Mouse (Mus musculus) embryonic facial prominence, embryonic 13.5 days (tissue): ENCODE results near the gene Hcar2. TPM values are rescaled to one million over a fixed set of nuclear protein-coding genes. Genes with fewer than 3 reads are reported as not detected.

ENCODE experiments used
- ATAC-seq: fragments of 200-750 bp; cut with Nextera tagmentation; 2 replicates; pipeline ENCODE4 v1.8.0; 2017; ENCODE audit warnings: low read depth; ENCODE audit not compliant: insufficient number of reproducible peaks, insufficient read depth, low FRiP score, low TSS enrichment
- H3K27ac ChIP-seq: fragments of 300-500 bp; sonication (generic); 2 replicates; pipeline ENCODE4 v1.5.1; 2015; ENCODE audit warnings: moderate library complexity, mild to moderate bottlenecking, inconsistent platforms
- H3K27me3 ChIP-seq: fragments of 300-500 bp; sonication (generic); 2 replicates; pipeline ENCODE4 v1.6.1; 2015; ENCODE audit warnings: mild to moderate bottlenecking, inconsistent platforms
- H3K36me3 ChIP-seq: fragments of 300-500 bp; sonication (generic); 2 replicates; pipeline ENCODE4 v1.6.1; 2015; ENCODE audit warnings: mild to moderate bottlenecking, inconsistent platforms
- H3K4me1 ChIP-seq: fragments of 300-500 bp; sonication (generic); 2 replicates; pipeline ENCODE4 v1.6.1; 2015; ENCODE audit warnings: inconsistent platforms
- H3K4me2 ChIP-seq: fragments of 300-500 bp; sonication (generic); 2 replicates; pipeline ENCODE4 v1.6.1; 2015; ENCODE audit warnings: moderate library complexity, mild to moderate bottlenecking, inconsistent platforms
- H3K4me3 ChIP-seq: fragments of 300-500 bp; sonication (generic); 2 replicates; pipeline ENCODE4 v1.5.1; 2015; ENCODE audit warnings: mild to moderate bottlenecking, inconsistent platforms
- H3K9ac ChIP-seq: fragments of 300-500 bp; sonication (generic); 2 replicates; pipeline ENCODE4 v1.6.1; 2015; ENCODE audit warnings: mild to moderate bottlenecking, inconsistent platforms
- H3K9me3 ChIP-seq: fragments of 300-500 bp; sonication (generic); 2 replicates; pipeline ENCODE4 v1.6.1; 2016; ENCODE audit warnings: inconsistent platforms
- WGBS: fragments of 180-500 bp; shearing (Covaris S2); methylation state at CpG from one replicate; pipeline ENCODE4 v1.1.7; 2015; ENCODE audit warnings: mixed read lengths; 5-methylcytosine and 5-hydroxymethylcytosine counted together
- polyA plus RNA-seq: library from polyadenylated mRNA; unstranded; fragments of >200 nt; fragmentation: Nextera tagmentation; extraction: Ambion mirVana; gene quantifications from 2 replicates; pipeline ENCODE4 v1.2.1, GENCODE M21; 2015

Hcar2 gene
- polyA plus RNA-seq, 1 experiment from 2014 or later, result 0.59 TPM

DNA sequence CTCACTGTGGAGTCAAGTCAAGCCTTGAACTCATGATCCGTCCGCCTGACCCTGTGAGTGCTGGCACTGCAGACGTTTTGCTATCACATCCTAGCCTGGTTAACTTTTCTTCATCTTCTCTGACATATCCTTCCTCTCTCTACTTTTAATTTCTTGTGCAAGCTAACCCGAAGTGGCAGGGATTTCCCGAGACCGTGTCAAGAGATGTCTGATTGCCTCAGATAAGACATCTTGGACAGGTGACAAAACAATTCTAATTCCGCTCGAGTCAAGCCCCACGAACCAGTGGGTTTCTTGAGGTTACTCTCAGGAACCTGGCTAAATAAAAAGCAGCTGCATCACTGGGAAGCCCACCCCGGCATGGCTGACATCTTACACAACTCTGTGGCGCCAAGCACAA is 6.5 kb downstream of the Hcar2 start:
- Histone ChIP-seq H3K4me3 (no peak overlapping the region), H3K9ac (no peak overlapping the region), H3K36me3 (no peaks in the 10 kb centered on the region), H3K27me3 (no peaks in the 10 kb centered on the region), H3K9me3 (no peaks in the 10 kb centered on the region), H3K4me1 (peaks cover 5% of the 10 kb centered on the region), H3K27ac (no peak overlapping the region), H3K4me2 (no peak overlapping the region)
- ATAC-seq, result no peak
- 57% methylated on average over 11 of the region's 11 CpGs for WGBS

- Histone ChIP-seq H3K9ac (no peak overlapping the region), H3K4me3 (no peak overlapping the region), H3K4me1 (peaks cover 5% of the 10 kb centered on the region), H3K36me3 (no peaks in the 10 kb centered on the region), H3K27me3 (no peaks in the 10 kb centered on the region), H3K9me3 (no peaks in the 10 kb centered on the region), H3K27ac (no peak overlapping the region), H3K4me2 (no peak overlapping the region)
- WGBS, result 88% methylated on average over 9 of the region's 9 CpGs
- no peak for ATAC-seq
Measured at GRCm38 (mm10) chr5:123854511-123854910, 10.8 kb downstream of the Hcar2 start.

GRCm38 (mm10) chr5:123853877-123854504 is 11.3 kb downstream of the Hcar2 start:
- Histone ChIP-seq H3K27ac (no peak overlapping the region), H3K36me3 (no peaks in the 10 kb centered on the region), H3K9ac (no peak overlapping the region), H3K4me1 (peaks cover 1% of the 10 kb centered on the region; the same call in 1 of the 2 replicates), H3K4me3 (no peak overlapping the region), H3K9me3 (no peaks in the 10 kb centered on the region), H3K27me3 (no peaks in the 10 kb centered on the region), H3K4me2 (no peak overlapping the region)
- ATAC-seq, result no peak
- 86% methylated on average over 11 of the region's 11 CpGs for WGBS

DNA sequence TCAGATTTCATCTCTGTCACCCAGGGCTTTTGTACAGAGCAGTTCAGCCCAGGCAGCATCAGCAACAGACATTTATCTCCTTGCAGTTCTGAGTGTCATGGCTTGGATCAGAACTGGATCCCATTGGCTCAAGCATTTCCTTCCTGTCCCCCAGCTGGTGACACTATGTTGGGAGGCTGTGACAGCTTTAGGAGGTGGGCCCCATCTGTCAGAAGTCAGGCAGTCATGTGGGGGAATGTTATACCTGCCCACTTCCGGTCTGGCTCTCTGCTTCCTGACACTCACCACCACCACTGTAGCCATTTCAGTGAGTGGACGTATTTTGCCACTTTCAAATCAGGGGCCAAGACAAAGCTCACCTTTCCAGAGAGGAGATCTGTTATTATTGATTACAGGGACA is 13.9 kb downstream of the Hcar2 start:
- Histone ChIP-seq H3K36me3 (no peaks in the 10 kb centered on the region), H3K9ac (no peak overlapping the region), H3K27ac (no peak overlapping the region), H3K27me3 (no peaks in the 10 kb centered on the region), H3K4me2 (no peak overlapping the region), H3K9me3 (no peaks in the 10 kb centered on the region), H3K4me1 (no peaks in the 10 kb centered on the region), H3K4me3 (no peak overlapping the region)
- no peak for ATAC-seq
- 50% methylated on average over 2 of the region's 2 CpGs for WGBS

DNA sequence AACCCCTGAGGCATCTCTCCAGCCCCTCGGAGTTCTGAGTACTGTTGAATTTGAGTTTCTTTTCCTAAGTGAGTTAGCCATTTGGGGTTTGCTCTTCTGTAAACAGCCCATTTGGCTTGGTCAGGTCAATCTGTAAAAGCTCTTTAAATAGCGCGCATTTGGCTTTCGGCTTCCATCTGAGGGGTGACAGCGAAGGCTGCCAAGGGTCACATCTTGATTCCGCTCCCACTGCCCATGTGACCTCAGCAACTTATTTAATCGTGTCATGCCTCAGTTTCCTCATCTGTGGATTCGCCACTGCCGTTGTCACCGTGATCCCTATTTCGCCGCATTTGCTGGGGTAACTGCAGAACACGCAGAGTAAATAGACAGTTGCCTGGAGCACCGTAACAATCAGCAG is 21.0 kb downstream of the Hcar2 start:
- Histone ChIP-seq H3K36me3 (no peaks in the 10 kb centered on the region), H3K4me1 (no peaks in the 10 kb centered on the region), H3K27me3 (no peaks in the 10 kb centered on the region), H3K4me3 (no peak overlapping the region), H3K4me2 (no peak overlapping the region), H3K9ac (no peak overlapping the region), H3K9me3 (no peaks in the 10 kb centered on the region), H3K27ac (no peak overlapping the region)
- ATAC-seq, result no peak
- 90% methylated on average over 14 of the region's 14 CpGs for WGBS

- no peak overlapping the region for H3K9ac ChIP-seq
- H3K4me2 ChIP-seq, result no peak overlapping the region
- WGBS, result 41% methylated on average over 4 of the region's 4 CpGs
- H3K4me3 ChIP-seq, result no peak overlapping the region
- H3K27ac ChIP-seq, result no peak overlapping the region
- no peaks in the 10 kb centered on the region for H3K9me3 ChIP-seq
- no peaks in the 10 kb centered on the region for H3K27me3 ChIP-seq
- no peaks in the 10 kb centered on the region for H3K36me3 ChIP-seq
- ATAC-seq, result no peak
- H3K4me1 ChIP-seq, result no peaks in the 10 kb centered on the region
Measured at GRCm38 (mm10) chr5:123843816-123844215, 21.5 kb downstream of the Hcar2 start.

GRCm38 (mm10) chr5:123842935-123843282 is 22.4 kb downstream of the Hcar2 start:
- no peaks in the 10 kb centered on the region for H3K4me1 ChIP-seq
- no peak overlapping the region for H3K4me2 ChIP-seq
- H3K9me3 ChIP-seq, result no peaks in the 10 kb centered on the region
- no peak overlapping the region for H3K4me3 ChIP-seq
- H3K27ac ChIP-seq, result no peak overlapping the region
- H3K9ac ChIP-seq, result no peak overlapping the region
- H3K27me3 ChIP-seq, result no peaks in the 10 kb centered on the region
- no peaks in the 10 kb centered on the region for H3K36me3 ChIP-seq
- no peak for ATAC-seq
- WGBS, result 75% methylated on average over 3 of the region's 3 CpGs

GRCm38 (mm10) chr5:123842221-123842934 is 22.9 kb downstream of the Hcar2 start:
- Histone ChIP-seq H3K4me1 (peaks cover 5% of the 10 kb centered on the region; the same call in 1 of the 2 replicates), H3K27me3 (no peaks in the 10 kb centered on the region), H3K36me3 (no peaks in the 10 kb centered on the region), H3K27ac (no peak overlapping the region), H3K9ac (no peak overlapping the region), H3K9me3 (no peaks in the 10 kb centered on the region), H3K4me2 (no peak overlapping the region), H3K4me3 (no peak overlapping the region)
- no peak for ATAC-seq
- WGBS, result 77% methylated on average over 11 of the region's 11 CpGs

DNA sequence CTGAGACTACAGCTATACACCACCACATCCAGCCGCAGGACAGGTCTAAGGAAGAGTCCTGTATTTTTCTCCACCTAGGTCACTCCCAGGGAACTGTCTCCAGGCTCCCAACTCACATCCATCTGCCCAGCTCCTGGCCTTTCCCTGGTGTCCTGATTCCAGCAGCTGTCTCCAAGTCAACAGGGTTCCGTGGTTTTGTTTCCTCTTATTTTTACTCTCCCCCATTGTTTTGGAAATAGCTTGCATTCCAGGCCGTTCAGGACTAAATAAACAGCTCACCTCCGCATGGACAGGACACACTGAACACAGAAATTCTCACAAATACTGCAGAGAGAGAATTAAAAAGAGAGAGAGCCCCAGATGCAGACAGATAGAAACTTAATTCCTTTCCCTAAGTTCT is 27.9 kb downstream of the Hcar2 start:
- H3K4me1 ChIP-seq, result peaks cover 5% of the 10 kb centered on the region; the same call in 1 of the 2 replicates
- H3K4me3 ChIP-seq, result no peak overlapping the region
- H3K9me3 ChIP-seq, result no peaks in the 10 kb centered on the region
- 51% methylated on average over 4 of the region's 4 CpGs for WGBS
- H3K27me3 ChIP-seq, result no peaks in the 10 kb centered on the region
- H3K36me3 ChIP-seq, result no peaks in the 10 kb centered on the region
- no peak overlapping the region for H3K27ac ChIP-seq
- no peak overlapping the region for H3K9ac ChIP-seq
- no peak overlapping the region for H3K4me2 ChIP-seq
- no peak for ATAC-seq

DNA sequence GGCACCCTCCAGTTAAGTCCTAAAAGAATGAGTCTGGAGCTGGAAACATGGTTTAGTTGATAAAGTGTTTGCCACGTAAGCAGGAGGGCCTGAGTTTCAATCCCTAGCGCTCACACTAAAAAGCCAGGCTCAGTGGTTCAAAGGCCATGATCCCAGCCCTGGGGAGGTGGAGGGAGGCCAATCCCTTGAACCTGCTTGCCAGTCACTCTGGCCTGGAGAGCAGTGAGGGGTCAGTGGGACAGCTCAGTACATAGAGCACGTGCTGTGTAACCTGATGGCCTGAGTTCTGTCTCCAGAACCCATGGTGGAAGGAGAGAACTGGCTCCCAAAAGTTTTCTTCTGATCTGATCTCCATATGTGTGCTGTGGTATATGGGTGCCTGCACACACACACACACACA is 30.5 kb downstream of the Hcar2 start:
- Histone ChIP-seq H3K27ac (no peak overlapping the region), H3K36me3 (no peaks in the 10 kb centered on the region), H3K9me3 (no peaks in the 10 kb centered on the region), H3K4me3 (no peak overlapping the region), H3K4me2 (no peak overlapping the region), H3K9ac (no peak overlapping the region), H3K4me1 (peaks cover 5% of the 10 kb centered on the region; the same call in 1 of the 2 replicates), H3K27me3 (no peaks in the 10 kb centered on the region)
- WGBS, result 76% methylated on average over 3 of the region's 3 CpGs
- no peak for ATAC-seq

DNA sequence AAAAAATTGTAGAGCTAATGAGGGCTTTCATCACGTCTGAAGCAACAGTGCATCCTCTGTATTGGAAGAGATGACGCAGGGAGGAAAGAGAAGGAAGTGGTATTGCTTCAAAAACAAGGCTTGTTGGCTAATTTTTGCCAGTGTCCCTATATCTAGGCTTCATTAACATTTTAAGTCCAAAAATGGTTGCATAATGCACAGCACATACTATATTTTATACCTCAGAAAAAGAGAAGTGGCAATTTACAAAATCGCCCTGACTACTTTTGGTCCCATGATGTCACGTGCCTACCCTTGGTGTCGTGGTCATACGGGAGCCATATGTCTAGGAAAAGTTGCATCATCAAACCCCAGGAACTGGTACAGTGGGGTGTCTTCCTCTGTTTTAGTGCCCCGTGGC is 33.0 kb downstream of the Hcar2 start:
- Histone ChIP-seq H3K4me2 (no peak overlapping the region), H3K4me1 (peaks cover 11% of the 10 kb centered on the region), H3K27ac (no peak overlapping the region), H3K27me3 (no peaks in the 10 kb centered on the region), H3K9me3 (no peaks in the 10 kb centered on the region), H3K36me3 (no peaks in the 10 kb centered on the region), H3K4me3 (no peak overlapping the region), H3K9ac (no peak overlapping the region)
- ATAC-seq, result no peak
- 86% methylated on average over 7 of the region's 7 CpGs for WGBS

DNA sequence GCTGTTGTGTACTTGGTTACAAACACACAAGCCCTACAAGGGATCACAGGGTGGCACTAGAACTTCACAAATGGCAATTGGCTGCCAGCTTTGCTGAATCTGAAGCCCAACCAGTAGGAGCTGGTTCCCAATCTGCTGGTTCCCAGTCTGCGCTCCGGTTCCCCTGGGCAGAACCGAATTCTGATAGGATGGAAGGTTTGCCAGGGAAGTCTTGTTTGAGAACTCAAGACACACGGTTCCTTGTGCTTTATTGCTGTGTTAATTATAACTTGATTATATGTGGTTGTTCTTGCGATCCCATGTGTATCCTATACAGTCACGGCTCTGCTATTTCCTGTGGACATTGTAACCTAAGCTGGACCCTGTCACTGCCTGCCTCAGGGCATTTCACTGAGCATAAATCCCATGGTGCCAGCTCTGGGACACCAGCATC is 37.6 kb downstream of the Hcar2 start:
- no peak for ATAC-seq
- H3K9me3 ChIP-seq, result no peaks in the 10 kb centered on the region
- 33% methylated on average over 6 of the region's 6 CpGs for WGBS
- peaks cover 4% of the 10 kb centered on the region for H3K36me3 ChIP-seq
- H3K27me3 ChIP-seq, result no peaks in the 10 kb centered on the region
- no peak overlapping the region for H3K4me3 ChIP-seq
- no peak overlapping the region for H3K4me2 ChIP-seq
- no peak overlapping the region; the same call in 1 of the 2 replicates for H3K27ac ChIP-seq
- peaks cover 13% of the 10 kb centered on the region for H3K4me1 ChIP-seq
- no peak overlapping the region for H3K9ac ChIP-seq
